ENCODE assay signal across 8 mouse cellular contexts in the genomic region with DNA sequence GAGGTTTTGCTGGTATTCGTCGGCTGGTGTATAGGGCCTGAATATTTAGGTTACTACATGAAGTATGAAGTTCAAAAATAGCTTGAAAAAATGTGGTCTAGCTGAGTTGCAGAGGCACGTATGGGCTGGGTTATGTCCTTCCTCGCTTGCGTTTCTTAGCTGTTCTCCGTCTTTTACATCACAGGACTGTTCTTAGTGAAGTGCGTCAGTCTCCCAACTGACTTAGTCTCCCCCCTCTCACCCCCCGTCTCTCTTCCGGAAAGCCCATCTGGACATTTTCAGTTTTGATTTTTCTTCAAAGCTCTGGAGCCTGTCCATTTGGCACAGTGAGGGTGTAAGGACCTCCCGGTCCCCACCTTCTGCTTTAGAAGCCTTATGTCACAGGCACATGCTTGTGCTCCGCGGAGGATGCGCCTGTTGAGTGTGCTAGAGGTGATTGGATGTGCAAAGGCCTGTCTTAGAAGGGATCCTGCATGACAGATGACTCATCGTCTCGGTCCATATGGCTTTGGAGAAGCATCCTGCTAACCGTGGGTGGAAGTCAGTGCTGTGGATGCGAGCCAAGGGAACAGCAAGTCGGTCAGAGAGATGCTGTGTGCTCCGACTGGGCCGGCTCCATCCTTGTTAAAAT. TPM values are rescaled to one million over a fixed set of nuclear protein-coding genes. Genes with fewer than 3 reads are reported as not detected.
DNase-seq lines count a peak whose midpoint lies in the region; ATAC-seq lines count a peak whose summit lies in the region.

No protein-coding gene starts in this region.

- H3K4me3 ChIP-seq in forebrain, embryonic 15.5 days = no peak overlapping the region
- H3K4me3 ChIP-seq in forebrain, embryonic 10.5 days = no peak overlapping the region
- H3K4me3 ChIP-seq in hindbrain, embryonic 16.5 days (ENCODE audit: low read length) = no peak overlapping the region
- no peak overlapping the region for H3K4me3 ChIP-seq in lung, embryonic 16.5 days (ENCODE audit: low read length)

- H3K27me3 ChIP-seq in forebrain, embryonic 15.5 days = no peaks in the 10 kb centered on the region
- no peaks in the 10 kb centered on the region for H3K27me3 ChIP-seq in forebrain, embryonic 10.5 days (ENCODE audit: poor library complexity, severe bottlenecking)
- no peaks in the 10 kb centered on the region for H3K27me3 ChIP-seq in hindbrain, embryonic 16.5 days (replicated peaks; ENCODE audit: control insufficient read depth, insufficient read depth, low read length)
- H3K27me3 ChIP-seq in lung, embryonic 16.5 days (ENCODE audit: control insufficient read depth, insufficient read depth, low read depth, low read length) = no peaks in the 10 kb centered on the region

- peaks cover 11% of the 10 kb centered on the region; the same call in 1 of the 2 replicates for H3K4me1 ChIP-seq in forebrain, embryonic 15.5 days
- H3K4me1 ChIP-seq in forebrain, embryonic 10.5 days = no peaks in the 10 kb centered on the region
- no peaks in the 10 kb centered on the region for H3K4me1 ChIP-seq in hindbrain, embryonic 16.5 days (ENCODE audit: control insufficient read depth, insufficient read depth, low read depth, low read length)
- H3K4me1 ChIP-seq in lung, embryonic 16.5 days (replicated peaks; ENCODE audit: control insufficient read depth, insufficient read depth, low read length) = no peaks in the 10 kb centered on the region

- 72% methylated on average over 20 of the region's 20 CpGs for WGBS in forebrain, embryonic 15.5 days
- 94% methylated on average over 20 of the region's 20 CpGs for WGBS in forebrain, embryonic 10.5 days
- 83% methylated on average over 20 of the region's 20 CpGs for WGBS in hindbrain, embryonic 16.5 days
- 64% methylated on average over 20 of the region's 20 CpGs for WGBS in lung, embryonic 16.5 days

- no peaks in the 10 kb centered on the region for H3K9me3 ChIP-seq in forebrain, embryonic 15.5 days
- H3K9me3 ChIP-seq in forebrain, embryonic 10.5 days = no peaks in the 10 kb centered on the region
- no peaks in the 10 kb centered on the region for H3K9me3 ChIP-seq in hindbrain, embryonic 16.5 days (ENCODE audit: control insufficient read depth, low read length)
- no peaks in the 10 kb centered on the region for H3K9me3 ChIP-seq in lung, embryonic 16.5 days (ENCODE audit: control insufficient read depth, low read length)

- no peak for DNase-seq in forebrain, embryonic 10.5 days (ENCODE audit: extremely low spot score, low spot score)
- DNase-seq in cerebellum, postnatal 25 days = peak; percentile 94 to 97
- DNase-seq in testis, postnatal 10 days (ENCODE audit: low spot score) = no peak
- no peak for DNase-seq in embryo, embryonic 10 days (ENCODE audit: low spot score)

- H3K36me3 ChIP-seq in forebrain, embryonic 15.5 days = no peaks in the 10 kb centered on the region
- H3K36me3 ChIP-seq in forebrain, embryonic 10.5 days (replicated peaks) = peaks cover 68% of the 10 kb centered on the region
- no peaks in the 10 kb centered on the region for H3K36me3 ChIP-seq in hindbrain, embryonic 16.5 days (ENCODE audit: control insufficient read depth, insufficient read depth, low read length)
- H3K36me3 ChIP-seq in lung, embryonic 16.5 days (ENCODE audit: control insufficient read depth, insufficient read depth, low read length) = no peaks in the 10 kb centered on the region

- peak overlapping the region; percentile 50 for H3K27ac ChIP-seq in forebrain, embryonic 15.5 days (replicated peaks)
- no peak overlapping the region for H3K27ac ChIP-seq in forebrain, embryonic 10.5 days
- H3K27ac ChIP-seq in hindbrain, embryonic 16.5 days (ENCODE audit: low read depth, low read length) = no peak overlapping the region
- peak overlapping the region; percentile 18; the same call in 1 of the 2 replicates for H3K27ac ChIP-seq in lung, embryonic 16.5 days (ENCODE audit: low read length)

- H3K9ac ChIP-seq in forebrain, embryonic 15.5 days (replicated peaks) = no peak overlapping the region
- H3K9ac ChIP-seq in hindbrain, embryonic 16.5 days (ENCODE audit: low read depth, low read length) = no peak overlapping the region
- H3K9ac ChIP-seq in lung, embryonic 16.5 days (ENCODE audit: low read length) = no peak overlapping the region

- ATAC-seq in forebrain, embryonic 15.5 days (replicated peaks) = peak; percentile 97
- ATAC-seq in hindbrain, embryonic 16.5 days = peak; percentile 94
- ATAC-seq in lung, embryonic 16.5 days (ENCODE audit: low read depth) = peak; percentile 73
- ATAC-seq in erythroid progenitor cell, adult 5-6 weeks (replicated peaks; ENCODE audit: low FRiP score, poor library complexity, severe bottlenecking) = no peak

- H3K4me2 ChIP-seq in forebrain, embryonic 15.5 days (replicated peaks) = no peak overlapping the region
- H3K4me2 ChIP-seq in hindbrain, embryonic 16.5 days (ENCODE audit: low read length) = no peak overlapping the region
- H3K4me2 ChIP-seq in lung, embryonic 16.5 days (ENCODE audit: low read depth, low read length) = no peak overlapping the region

RNA-seq across cellular contexts. Expression of a gene that starts 31.2 kb away (rescaled TPM):
- 9.0 and 10.9 TPM in 2 replicates for polyA plus RNA-seq in forebrain, embryonic 15.5 days (2015; fragmentation: Nextera tagmentation; extraction: Ambion mirVana)
- 43.9 and 49.1 TPM in 2 replicates for polyA plus RNA-seq in forebrain, embryonic 10.5 days (2016; fragmentation: Nextera tagmentation; extraction: Ambion mirVana)
- 12.6 and 12.9 TPM in 2 replicates for polyA plus RNA-seq in hindbrain, embryonic 16.5 days (2015; fragmentation: Nextera tagmentation; extraction: Ambion mirVana)
- 21.1 and 21.3 TPM in 2 replicates for polyA plus RNA-seq in lung, embryonic 16.5 days (2015; fragmentation: Nextera tagmentation; extraction: Ambion mirVana)
- total RNA-seq in erythroid progenitor cell, adult 5-6 weeks (2015; ENCODE audit: low replicate concordance) = 0.42 and 0.72 TPM in 2 replicates
- total RNA-seq in erythroid progenitor cell, adult 5-6 weeks (2017; ENCODE audit: low replicate concordance) = 0.13 TPM in 1 of 2 replicates, not detected in the other

RNA-seq across cellular contexts. Expression of a gene that starts 46.2 kb away (rescaled TPM):
- 24.5 and 26.2 TPM in 2 replicates for polyA plus RNA-seq in forebrain, embryonic 15.5 days (2015; fragmentation: Nextera tagmentation; extraction: Ambion mirVana)
- 1.4 and 1.7 TPM in 2 replicates for polyA plus RNA-seq in forebrain, embryonic 10.5 days (2016; fragmentation: Nextera tagmentation; extraction: Ambion mirVana)
- polyA plus RNA-seq in hindbrain, embryonic 16.5 days (2015; fragmentation: Nextera tagmentation; extraction: Ambion mirVana) = 66.1 and 68.1 TPM in 2 replicates
- polyA plus RNA-seq in lung, embryonic 16.5 days (2015; fragmentation: Nextera tagmentation; extraction: Ambion mirVana) = 0.78 and 1.1 TPM in 2 replicates
- total RNA-seq in erythroid progenitor cell, adult 5-6 weeks (2015; ENCODE audit: low replicate concordance) = 2.9 and 3.4 TPM in 2 replicates
- total RNA-seq in erythroid progenitor cell, adult 5-6 weeks (2017; ENCODE audit: low replicate concordance) = 1.3 and 11.2 TPM in 2 replicates

Comparison
In these comparisons a context has a peak if more than half of its experiments do, and no peak if none do; other contexts are left out.
1. H3K27ac ChIP-seq: peak in forebrain, embryonic 15.5 days (single experiment) and lung, embryonic 16.5 days (single experiment); none in forebrain, embryonic 10.5 days (single experiment) and hindbrain, embryonic 16.5 days (single experiment).
2. DNase-seq: peak in cerebellum, postnatal 25 days (2 of 2); none in forebrain, embryonic 10.5 days (single experiment), testis, postnatal 10 days (single experiment) and embryo, embryonic 10 days (single experiment).